Mouse (Mus musculus): Measurements from ENCODE around the gene Abca12.

Gene Abca12

DNA sequence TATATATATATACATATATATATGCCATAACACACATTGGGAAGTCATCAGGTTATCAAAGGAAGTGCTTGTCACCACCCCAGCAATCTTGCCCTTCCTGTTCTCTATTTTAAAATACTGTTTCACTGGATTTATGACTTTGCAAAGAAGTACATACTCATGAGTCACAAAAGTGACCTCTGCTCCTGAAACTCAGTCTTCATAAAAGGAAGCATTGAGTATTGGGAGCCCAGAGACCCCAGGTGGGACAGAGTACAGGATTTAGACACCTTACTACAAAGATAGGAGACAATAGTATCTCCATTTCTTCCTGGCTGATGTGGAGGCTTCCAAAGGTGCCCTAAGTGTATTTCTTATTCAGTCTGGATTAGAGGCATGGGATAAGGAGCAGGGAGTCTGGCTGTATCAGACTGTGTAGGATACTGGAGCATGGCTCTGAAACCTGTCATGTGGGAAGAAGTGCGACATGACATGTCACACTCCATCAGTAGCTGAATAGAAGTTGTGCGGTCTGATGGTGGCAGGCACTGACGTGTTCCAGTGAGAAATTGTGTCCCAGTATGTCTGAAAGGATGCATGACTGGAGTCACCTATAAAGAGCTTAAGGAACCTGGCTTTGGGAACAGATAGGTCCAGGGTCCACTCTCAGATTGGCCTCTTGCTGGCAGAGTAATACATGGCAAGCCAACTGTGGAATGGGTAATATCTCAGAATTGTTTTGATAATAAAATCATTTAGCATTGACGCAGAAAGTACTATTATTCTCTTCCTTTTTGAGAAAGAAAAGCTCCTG lies 76.0 kb downstream of the Abca12 start:
- no peak for DNase-seq (ENCODE audit: extremely low spot score, low spot score)

DNA sequence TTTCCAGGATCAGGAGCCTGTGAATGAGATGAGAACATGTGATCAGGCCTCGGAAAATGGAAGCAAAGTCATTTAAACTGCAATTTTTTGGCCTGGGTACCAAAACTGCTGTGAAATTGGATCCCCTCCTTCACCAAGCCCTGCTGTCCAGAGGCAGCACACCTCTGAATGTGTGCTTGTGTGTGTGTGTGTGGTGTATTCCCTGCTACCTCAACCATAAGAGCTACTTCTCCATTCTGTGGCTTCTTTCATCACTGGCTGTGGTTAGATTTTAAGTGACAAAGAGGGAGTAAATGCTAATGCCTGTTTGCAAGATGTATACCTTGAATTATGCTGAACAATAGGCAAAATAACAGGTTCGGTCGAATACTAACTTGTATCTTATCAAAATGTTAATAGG lies 84.4 kb downstream of the Abca12 start:
- DNase-seq (ENCODE audit: extremely low spot score, low spot score) = no peak

DNA sequence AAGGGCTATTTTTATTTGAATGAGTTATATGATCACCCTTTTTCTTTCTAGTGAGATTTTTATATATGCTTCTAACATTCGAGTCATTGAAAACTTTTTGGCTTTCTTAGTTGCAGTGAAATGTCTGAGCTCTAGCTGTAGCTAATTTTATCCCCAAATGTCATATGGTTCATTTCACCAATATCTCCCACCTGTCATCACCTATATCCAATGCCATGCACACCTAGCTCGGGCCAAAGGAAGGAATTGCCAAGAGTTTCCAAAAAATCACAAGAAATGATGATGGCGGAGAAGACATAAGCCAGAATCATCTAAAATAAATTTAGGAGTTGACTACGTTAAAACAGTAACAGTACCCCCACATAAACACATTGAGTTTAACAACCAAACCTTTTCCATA lies 102.5 kb downstream of the Abca12 start:
- no peak for DNase-seq (ENCODE audit: extremely low spot score, low spot score)

DNA sequence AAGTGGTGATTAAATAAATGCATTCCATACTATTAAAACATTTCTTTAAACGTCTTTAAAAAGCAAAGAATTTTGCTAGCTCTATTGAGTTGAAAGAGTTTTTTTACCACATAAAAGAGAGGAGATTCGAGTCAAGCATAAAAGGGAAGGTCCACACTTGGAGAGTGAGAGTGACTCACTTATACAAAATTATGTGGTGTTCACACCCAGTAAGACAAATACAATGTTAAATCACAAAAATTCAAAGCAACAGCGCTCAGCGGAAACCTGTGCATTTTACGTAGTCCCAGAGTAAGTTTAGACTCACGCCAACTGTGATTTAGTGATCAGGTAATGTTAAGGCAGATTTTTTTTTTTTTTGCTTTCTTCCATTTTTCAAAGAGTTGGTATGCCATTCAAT lies 104.1 kb downstream of the Abca12 start:
- no peak for DNase-seq (ENCODE audit: extremely low spot score, low spot score)

DNA sequence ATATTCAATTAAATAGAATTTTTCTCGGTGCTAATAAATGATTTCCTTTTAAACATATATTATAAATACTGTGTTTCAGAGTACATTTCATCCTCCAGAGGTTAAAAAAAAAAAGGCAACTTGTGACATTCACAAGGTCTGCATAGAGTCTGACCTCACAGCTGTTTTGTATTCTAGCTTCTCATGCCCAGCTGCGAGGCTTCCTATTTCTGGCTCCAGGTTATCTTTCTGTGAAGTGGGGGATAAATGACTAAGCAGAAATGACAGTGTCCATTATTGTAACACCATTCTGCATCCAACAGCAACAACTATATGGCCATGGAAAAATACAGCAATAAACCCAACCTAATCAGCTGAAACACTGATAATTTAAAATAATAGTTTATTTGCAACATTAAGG lies 107.3 kb downstream of the Abca12 start:
- no peak for DNase-seq (ENCODE audit: extremely low spot score, low spot score)

DNA sequence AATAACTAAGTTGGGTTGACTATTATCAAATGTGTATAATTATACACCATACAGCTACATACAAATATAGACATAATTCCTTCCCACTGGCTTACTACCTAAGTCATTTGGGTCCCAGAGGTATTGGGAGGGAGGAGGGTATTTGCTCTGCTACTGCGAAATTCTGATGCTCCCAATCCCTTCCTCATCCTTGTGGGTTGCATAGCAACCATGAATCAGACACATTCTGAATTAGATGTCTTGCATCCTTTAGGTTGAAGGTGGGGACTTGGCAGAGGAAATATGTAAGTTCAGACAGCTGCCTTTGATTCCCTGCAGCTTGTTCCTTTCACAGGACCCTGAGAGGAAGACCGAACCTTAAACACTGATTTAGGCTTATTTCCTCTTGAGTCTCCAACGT lies 108.5 kb downstream of the Abca12 start:
- DNase-seq (ENCODE audit: extremely low spot score, low spot score) = no peak

DNA sequence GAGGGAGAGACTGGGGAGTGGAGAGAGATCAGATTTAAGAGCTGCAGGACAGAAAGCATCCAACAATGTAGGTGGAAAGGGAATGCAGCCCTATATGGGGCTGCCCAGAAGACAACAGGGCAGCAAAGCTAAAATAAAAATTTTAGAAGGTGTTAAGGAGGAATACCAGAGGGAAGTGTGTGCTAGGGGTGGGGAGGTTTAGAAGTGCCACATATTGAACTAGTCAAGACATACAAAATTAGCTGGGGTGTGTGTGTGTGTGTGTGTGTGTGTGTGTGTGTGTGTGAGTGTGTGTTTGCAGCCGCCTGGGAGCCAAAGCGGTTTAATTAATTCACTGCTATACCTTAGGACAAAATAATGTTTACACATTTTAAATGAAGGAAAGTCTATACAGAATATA lies 110.1 kb downstream of the Abca12 start:
- no peak for DNase-seq (ENCODE audit: extremely low spot score, low spot score)

DNA sequence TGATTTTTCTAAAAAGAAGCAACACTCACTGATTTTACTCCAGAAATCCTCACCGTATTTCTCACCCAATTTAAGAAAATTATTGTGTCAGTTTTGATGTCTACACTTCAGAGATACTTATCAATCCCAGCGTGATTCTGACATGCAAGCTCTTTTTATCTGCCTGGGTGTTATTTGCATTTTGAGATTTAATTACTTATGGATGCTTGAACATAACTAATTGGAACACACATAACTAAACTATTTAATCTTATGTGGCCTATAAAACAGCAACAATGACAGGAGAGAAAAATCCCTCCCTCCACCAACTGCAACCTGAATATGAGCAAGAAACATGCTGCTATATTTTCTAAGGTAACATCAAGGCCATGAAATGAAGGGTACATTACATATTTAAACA lies 117.7 kb downstream of the Abca12 start:
- no peak for DNase-seq (ENCODE audit: extremely low spot score, low spot score)

DNA sequence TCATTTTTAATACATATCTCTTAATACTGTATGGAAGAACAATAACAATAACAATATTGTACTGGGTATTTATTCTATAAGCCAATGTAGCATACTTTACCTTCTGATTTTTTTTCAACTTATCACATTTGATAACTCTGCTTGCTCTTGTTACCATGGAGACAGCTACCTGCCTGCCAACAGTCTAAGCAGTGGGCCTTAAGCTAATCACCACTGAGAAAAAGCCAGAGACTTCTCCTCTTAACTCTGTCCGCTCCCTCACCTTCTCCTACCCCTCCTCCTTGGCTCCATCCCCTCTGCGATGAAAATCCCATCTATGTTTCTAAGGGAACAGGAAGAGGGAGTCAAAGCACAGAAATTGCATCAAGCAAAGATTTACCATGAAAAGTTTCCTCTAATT lies 118.1 kb downstream of the Abca12 start:
- no peak for DNase-seq (ENCODE audit: extremely low spot score, low spot score)

DNA sequence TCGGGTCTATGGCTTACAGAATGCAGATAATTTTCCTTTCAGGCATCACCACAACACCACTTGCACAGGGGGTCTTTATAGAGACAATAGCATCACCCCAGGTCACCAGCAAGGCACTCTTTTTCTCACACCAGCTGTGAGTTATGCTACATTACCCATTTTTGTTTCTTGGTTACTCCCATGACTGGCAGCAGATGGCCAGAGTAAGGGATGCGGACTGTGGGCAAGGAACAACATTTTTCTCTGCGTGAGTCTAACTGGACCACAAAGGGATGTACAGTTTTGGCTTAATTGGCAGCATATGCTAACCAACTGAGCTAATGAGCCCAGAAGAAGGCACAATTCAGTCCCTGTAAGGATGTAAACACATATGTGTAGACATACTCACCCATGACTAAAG lies 122.8 kb downstream of the Abca12 start:
- DNase-seq (ENCODE audit: extremely low spot score, low spot score) = no peak

DNA sequence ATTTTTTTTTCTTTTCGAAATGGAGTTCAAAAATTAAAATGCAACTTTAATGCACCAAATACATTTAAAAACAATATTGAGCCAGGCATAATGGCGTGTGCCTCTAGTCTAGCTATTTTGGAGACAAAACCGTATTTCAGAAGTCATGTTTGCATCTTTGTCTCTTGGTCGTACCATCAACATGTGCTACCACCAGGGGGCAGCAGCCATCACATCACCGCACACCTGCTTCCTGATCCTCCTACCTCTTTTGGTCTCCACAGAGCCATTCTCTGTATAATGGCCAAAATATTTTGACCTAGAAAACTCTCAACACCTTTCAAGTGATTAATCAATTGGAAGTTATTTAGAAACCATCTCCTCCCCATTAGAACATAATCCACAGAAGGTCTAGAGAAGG lies 125.2 kb downstream of the Abca12 start:
- peak; percentile 60 for DNase-seq (ENCODE audit: extremely low spot score, low spot score)

DNA sequence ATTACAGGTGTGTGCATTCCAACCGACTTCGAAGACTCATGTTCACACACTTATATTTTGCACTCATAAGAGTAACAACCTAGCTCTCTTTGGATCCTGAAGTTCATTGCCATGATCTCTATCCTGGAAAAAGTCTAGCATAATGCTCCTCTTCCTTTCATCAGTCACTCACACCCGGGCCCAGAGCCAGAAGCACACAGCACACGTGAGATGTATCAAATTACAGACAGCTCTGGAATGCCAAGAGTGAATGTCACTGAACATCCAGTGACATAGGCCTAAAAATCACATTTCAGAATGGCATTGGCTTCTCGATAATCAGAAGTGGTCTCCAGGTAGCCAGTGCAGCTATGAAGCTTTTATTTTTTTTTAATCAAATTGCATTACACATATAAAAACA lies 137.8 kb downstream of the Abca12 start:
- DNase-seq (ENCODE audit: extremely low spot score, low spot score) = no peak

DNA sequence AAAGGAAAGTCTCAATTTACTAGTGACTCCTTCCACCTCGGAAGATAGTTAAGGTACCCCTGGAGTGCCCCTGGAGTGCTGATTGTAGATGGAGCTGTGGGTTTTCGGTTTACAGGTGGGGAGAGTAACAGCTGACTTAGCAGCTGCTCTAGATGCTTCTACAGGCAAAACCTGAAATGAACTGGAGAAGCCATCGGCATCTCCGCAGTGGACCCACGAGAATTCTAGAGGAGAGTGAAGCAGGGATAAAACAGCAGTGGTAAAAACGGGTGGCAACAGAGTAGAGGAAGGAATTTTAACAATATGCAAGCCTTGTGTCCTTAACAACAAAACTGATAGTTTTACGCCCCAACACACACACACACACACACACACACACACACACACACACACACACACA lies 142.2 kb downstream of the Abca12 start:
- DNase-seq (ENCODE audit: extremely low spot score, low spot score) = no peak

DNA sequence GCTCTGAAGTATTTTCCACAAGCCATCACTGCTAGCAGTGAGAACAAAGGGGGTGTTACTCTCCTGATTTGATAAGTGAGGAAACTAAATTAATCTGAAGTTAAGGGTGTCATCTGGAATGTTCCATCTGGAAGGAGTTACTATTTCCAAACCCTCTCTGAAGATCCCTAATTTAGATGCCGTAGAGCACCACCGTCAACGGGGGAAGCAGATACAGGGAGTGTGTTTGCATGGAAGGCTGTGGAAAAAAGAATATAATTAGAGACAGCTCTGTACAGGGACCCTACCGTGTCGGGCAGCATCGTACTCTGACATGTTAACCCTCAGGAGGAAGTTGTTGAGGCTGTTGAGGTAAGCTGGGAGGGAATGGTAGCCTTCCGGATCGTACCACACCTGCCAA lies 142.6 kb downstream of the Abca12 start:
- no peak for DNase-seq (ENCODE audit: extremely low spot score, low spot score)

DNA sequence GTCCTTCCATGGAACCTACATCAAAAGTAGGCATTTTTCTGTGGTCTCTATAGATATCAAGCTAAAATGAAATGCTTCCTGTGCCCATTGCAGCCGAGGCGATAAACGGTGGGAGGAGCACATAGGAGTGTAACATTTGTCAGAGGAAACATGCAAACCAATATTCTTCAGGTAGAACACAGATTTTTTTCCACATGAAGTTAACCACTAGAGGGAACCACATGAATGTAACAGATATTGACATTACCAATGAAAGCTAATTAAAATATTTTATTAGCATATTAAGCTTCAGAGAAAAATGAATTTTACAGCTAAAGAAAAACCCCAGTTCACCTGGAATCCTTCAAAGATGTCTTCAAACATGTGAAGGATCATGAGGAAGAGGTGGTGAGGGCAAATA lies 144.6 kb downstream of the Abca12 start:
- no peak for DNase-seq (ENCODE audit: extremely low spot score, low spot score)

DNA sequence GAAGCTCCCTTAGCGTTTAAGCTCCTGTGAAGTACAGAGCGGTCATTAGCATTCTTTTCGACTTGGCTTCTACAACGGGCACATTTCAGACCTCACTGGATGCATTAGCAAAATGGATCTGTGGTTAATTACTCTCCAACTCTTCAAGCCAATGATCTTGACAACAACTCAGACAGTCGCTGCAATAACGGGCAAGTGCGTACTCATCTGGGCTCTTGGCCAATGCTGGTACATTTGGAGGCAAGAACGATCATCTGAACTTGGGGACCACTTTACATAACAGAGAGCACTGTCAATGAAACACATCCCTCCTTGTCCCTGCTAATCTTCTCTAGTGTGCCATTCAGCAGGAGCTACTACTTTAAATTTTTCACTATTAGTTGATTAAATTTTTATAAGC lies 148.1 kb downstream of the Abca12 start:
- DNase-seq (ENCODE audit: extremely low spot score, low spot score) = no peak

DNA sequence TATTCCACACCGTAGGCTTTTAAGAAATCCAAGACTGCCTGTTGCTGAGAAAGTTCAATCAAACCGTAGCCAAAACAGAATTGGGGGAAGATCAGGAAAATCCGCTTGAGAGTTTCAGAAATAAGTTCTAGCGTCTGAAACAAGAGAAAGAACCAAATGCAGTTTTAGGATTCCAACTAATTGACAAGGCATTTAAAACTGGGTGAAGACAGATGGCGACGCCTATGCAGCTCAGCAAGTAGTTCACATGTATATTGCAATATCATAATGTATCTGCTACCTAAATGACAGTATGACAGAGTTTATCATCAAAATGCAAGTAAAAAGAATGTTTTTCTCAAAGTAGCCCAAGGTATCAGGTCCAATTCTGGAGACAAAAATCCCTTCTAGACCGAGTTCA lies 151.2 kb downstream of the Abca12 start:
- no peak for DNase-seq (ENCODE audit: extremely low spot score, low spot score)

DNA sequence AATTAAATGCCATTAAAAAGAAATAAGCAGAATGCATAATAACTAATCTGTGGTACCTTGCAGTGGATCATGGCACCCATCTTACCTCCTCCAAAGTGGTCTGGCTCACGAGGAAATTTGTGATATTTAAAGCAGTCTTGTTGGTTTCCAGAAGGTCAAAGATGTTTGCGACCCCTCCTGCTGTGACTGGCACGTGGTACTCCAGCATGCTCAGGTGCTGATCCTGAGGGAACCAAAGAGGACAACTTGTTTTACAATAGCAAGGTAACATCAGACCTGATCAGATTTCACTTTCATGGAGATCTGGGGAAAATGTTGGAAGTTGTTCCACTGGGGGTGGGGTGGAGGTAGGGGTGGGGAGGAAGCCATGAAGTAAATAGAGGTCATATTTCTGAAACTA lies 170.1 kb downstream of the Abca12 start:
- no peak for DNase-seq (ENCODE audit: extremely low spot score, low spot score)

DNA sequence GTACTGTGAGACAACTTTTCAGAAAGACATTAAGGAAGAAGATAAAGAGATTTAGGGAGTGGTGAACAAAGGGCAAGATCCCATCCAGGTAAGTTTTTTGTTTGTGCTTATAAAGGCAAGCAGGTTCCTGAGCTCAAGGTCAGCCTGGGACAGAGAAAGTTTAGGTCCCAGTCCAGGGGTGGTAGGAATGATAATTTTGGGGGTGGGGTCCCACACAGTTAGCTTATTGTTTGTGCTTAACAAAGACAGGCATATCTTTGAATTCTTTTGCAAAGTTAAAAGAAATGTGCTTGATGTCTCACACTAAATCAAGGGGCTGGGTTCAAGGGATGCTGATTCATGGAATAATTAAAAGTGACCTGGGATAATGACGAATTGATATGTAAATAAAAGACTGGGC lies 173.3 kb downstream of the Abca12 start:
- no peak for DNase-seq (ENCODE audit: extremely low spot score, low spot score)

DNA sequence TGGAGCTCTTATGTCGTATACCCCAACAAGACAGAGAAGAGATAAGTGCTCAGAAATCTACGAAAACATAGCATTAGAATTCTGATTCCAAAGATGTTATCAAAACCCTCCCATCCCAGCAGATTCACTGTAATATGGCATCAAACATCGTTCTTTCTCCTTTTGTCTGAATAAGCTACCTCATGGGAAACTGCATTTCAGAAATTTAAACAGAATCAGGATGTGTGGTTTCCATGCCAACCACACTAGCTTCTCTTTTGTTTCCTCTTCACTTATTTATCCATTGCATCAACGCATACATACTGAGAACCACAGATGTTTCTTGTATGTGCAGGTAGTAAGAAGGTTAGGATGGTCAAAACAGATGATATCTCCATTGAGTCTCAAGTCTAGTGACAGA lies 175.1 kb downstream of the Abca12 start:
- no peak for DNase-seq (ENCODE audit: extremely low spot score, low spot score)

DNA sequence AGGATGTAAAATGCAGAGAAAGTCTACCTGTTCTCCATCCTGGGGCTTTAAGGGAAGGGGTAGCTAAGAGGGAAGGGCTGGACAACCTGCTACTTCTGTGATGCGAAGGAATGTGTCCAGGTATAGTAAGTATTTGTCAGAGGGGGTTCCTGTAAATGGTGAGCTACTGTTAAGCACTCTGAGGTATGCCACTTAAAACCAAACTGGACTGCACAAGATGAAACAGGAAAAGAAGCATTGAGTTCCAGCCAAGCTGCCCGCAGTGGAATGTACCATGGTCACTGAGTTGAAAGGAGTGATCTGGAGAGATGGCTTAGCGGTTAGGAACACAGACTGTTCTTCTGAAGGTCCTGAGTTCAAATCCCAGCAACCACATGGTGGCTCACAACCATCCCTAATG lies 179.4 kb downstream of the Abca12 start:
- no peak for DNase-seq (ENCODE audit: extremely low spot score, low spot score)

DNA sequence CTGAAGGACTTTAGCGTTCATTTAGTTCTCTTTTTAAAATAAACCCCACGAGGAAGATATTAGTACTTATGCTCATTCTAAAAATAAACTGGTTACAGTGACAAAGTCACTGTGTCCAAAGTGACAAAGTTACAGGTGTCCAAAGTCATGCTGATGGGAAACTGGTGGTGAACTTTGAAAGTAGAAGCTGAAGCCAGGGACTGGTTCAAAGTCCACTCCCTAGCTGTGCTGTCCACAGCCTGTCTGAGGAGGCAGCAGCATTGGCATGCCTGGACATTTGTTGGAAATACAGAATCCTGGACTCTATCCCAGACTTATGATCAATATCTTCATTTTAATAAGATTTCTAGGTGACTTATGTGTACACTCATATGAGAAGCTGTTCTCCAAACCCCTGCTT lies 183.5 kb downstream of the Abca12 start:
- no peak for DNase-seq (ENCODE audit: extremely low spot score, low spot score)

DNA sequence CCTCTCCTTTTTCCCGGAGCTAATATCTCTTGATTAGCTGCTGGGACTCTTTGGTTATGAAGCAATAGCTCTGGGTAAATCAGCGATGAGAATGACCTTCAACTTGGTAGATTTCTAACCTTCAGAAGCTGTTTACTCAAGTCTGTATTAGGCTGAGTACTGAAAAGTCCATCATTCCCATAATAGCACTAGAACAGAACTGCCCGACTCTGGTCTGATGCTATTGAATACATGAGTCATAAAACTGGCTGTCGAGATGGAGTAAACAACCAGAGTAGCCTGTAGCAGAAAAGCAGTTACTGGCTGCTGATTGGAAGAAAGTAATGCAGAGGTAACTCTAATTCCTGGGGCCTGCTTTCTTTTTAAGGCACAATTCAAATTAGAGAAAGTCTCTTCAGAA lies 211.1 kb downstream of the Abca12 start:
- DNase-seq (ENCODE audit: extremely low spot score, low spot score) = no peak

DNA sequence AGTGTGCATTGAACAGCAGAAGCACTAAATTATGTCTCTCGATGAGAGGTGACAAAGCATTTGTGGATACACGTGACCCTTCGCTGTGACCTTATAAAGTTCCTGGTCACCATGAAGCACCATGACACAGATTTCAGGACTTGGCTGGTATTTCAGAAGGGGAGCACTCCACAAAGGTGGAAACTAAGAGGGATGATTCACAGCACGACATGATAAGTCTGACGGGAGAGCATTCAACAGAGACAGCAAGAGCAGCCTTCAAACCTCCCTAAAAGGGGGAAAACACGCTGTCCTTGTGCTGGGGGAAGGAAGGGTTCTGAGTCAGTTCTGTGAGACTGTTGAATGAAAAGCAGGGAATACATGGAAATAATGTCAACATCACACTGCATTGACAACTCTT lies 218.5 kb downstream of the Abca12 start:
- DNase-seq (ENCODE audit: extremely low spot score, low spot score) = no peak

Measured in neural tube, embryonic 10.5 days (tissue).